Mouse (Mus musculus) ZHBTc4 (cell line): ENCODE measurements at regions not wholly inside any gene's neighbourhood (a gene's known extent, or its start where the extent isn't known, plus 50 kb on each side); places are given as distances from the start of the nearest gene placed in this dataset.

Experiments
- DNase-seq: peaks from one replicate; pipeline ENCODE4 v3.0.0-alpha.2; 2011; ENCODE audit warnings: low read depth, low spot score

DNA sequence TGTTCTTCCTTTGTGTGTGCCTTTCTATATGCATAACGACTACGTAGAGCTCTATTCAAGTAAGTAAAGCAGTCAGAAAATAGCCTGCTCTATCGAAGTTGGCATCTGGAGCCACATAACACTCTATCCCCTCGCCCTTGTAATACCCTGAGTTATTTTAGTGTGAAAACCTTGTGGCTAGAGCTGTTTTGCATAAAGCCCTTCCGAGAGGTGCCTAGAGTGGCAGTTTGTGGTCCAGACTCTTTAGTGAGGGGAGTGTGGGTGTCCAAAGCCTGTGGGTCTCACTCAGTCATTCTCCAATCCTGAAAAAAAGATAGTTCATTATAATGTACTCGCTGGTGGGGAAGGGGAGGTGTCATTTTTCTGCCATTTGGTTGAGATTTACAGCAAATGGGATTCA lies 855.2 kb upstream of the Car8 start:
- DNase-seq, result no peak

DNA sequence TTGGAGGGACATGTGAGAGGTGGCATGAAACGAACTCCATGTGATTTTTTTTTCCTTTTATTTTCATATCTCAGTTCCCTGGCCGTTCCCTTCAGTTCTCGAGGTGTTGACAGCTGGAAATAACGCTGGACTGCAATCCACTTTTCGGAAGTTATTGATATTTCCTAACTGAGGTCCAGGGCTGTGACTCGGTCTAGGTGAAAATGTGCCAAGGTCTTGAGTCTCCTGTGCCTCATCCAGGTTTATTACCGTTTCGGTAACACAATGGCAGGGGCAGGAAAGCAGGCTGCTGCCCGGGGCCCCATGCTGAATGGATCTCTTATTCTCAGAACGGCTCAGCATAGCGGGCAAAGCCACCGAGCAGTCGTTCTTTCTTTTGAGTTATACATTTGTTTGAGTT lies 844.7 kb upstream of the Car8 start:
- DNase-seq, result no peak

DNA sequence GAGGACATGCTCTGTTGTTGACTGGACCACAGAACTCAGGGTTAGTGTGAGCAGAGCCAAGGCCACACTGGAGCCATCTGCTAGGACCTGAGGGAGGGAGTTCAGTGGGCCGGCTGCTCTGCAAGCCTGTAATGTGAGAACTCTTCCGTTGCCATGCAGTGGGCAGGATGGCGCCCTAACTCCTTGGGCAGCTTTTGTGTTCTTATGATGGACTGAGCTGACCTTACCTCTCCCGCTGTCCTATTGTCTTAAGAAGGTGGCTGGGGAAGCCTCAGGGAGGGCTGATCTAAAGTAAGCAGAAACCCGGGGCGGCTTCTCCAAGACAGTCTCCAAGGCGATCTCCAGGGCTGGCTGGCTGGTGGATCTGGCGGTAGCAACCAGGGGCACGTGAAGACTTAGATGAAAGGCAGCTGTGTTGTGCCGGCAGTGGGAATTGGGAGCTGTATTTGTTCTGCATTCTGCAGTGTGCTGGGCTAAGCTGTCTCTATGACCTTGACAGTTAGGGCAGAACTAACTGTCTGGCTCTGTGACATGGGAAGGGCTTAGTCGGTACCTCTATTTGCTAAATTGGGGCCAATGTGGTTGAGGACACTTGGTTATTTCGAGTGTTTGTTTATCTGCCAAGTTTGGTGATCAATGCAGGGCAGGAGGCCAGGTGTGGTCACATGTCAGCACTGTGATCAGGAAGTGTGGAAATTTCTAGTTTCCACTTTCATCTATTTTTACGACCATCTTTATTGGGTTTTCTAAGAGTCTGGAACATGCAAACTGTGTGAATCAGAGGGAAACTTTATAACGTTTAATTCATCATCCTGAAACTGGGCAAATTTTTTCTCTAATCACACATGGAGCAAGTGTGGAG lies 843.1 kb upstream of the Car8 start:
- no peak for DNase-seq

DNA sequence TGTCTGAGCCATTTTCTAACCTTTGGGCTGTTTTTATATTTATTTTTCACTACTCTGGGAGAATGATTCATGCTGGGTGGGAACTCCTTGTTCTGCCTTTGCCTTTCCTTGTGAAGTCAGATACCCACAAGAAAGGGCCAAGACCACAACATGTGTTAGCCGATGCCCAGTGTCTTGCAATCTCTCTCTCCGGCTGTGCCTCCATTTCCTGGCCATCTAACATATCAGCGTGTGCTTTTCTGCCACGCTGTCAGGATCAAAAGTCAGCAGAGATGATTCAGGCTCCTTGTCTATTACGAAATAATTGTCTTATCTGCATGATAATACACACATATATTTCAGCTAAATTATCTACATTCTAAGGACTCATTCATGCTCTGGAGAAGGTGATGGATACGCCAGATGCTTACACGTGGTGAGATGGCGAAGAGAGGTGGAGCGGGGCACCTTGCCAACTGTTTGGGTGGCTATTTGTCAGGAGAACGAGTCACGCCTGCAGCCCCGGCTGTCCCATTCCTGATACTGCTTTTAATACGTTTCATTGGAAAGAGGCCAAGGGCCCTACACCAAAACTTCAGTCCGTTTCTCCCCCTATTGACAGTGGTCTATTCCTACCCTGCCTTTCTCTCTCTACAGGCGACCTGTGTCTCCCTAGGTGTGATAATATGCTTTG lies 842.1 kb upstream of the Car8 start:
- no peak for DNase-seq

DNA sequence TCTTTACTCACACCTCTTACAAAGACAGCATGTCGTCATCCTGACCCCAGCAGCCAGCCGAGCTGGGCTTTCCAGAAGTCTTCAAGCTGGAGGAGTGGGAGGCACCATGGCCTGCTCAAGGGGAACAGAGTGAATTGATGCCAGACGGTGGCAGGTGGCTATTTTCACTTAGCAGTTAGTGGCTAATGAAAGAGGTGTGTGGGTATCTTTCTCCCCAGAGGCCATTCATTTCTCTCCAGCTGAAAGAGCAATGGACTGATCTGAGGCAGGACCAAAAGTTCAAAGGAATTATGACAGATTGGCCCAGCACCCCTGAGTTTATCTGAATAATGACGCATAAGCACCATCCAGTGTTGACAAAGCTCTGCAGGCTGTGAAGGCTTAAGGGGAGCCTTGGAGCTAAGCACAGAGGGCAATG lies 841.0 kb upstream of the Car8 start:
- no peak for DNase-seq

DNA sequence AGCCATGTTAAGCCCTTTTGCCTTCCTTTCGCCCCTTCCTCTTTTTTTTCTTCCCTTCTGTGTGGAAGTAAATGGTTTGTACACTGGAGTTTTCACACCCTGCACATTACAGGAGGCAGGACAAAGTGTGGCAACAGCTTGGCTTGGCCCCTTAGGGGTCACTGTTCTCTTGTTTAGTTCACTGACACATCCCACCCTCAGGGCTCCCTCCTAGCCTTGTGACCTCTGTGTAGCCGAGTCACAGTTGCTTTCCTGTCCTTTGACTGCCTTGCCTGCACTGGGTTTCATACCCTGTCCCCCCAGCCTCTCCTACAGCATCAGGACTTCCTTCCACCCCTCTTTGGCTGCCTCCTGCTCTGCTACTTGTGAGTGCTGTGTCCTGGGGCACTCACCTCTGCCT lies 835.6 kb upstream of the Car8 start:
- no peak for DNase-seq

DNA sequence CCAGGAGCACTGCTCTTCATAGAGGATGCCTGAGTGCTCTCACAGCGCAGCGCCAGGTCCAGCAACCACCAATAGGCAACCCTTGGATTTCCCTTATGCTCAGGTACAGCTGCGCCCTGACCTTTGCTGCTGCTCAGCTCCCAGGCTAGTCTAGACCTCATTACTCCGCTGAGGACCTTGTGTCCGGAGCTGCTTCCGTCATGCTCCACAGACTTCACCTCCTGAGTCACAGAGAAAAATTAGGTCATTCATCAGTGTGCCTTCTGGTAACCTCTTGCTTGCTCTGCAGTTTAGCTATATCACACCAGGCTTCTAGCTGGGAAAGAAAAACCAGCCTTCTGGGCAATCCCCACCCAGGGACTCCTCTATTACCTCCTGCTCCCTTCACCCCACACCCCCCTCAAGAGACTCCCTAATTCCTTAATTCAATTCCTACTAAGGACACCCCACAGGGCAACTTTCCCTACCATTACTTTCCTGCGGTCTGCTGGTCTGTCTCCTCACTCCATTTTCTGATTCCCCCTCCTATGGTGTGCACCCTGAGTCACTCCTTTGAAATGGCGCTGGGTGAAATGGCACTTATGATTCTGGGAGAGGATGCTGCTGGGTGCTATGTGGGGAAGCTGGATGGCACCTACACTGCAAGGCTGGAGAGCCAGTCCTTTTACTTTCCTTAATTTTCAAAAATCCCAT lies 835.0 kb upstream of the Car8 start:
- DNase-seq, result no peak

DNA sequence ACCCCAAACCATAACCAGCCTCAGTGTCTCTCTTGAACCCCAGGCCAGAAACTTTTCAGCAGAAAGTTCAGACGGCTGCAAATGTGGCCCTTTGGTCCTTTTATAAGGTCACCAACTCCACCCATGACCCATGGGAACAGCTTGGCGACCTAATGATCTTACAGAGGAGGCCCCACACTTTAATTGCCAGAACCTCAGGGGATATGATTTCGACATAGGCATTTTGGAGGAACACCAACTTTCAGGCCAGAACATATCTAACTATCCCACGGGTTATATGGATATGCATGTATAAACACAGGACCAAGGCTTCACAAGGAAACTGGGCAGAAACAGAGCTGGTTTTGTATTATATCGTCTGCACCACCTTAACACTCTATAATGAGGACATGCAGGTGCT lies 833.5 kb upstream of the Car8 start:
- no peak for DNase-seq

DNA sequence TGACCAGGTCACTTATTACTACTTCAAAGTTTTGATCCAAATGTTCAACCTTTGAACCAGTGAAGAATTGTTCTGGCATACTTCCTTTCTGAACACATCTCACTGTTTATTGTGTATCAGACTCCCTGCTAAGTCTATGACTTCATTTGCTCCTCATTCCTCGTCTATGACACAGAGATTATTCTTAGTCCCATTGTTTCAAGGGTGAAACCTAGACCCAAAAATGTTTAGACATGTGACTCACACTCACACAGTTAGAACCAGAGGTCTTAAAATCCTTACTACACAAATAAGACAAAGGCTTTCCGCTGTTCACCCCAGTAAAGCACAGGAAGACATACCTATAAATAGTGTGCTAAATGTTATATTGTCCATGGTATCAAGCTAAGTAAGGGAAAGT lies 829.0 kb upstream of the Car8 start:
- DNase-seq, result no peak

DNA sequence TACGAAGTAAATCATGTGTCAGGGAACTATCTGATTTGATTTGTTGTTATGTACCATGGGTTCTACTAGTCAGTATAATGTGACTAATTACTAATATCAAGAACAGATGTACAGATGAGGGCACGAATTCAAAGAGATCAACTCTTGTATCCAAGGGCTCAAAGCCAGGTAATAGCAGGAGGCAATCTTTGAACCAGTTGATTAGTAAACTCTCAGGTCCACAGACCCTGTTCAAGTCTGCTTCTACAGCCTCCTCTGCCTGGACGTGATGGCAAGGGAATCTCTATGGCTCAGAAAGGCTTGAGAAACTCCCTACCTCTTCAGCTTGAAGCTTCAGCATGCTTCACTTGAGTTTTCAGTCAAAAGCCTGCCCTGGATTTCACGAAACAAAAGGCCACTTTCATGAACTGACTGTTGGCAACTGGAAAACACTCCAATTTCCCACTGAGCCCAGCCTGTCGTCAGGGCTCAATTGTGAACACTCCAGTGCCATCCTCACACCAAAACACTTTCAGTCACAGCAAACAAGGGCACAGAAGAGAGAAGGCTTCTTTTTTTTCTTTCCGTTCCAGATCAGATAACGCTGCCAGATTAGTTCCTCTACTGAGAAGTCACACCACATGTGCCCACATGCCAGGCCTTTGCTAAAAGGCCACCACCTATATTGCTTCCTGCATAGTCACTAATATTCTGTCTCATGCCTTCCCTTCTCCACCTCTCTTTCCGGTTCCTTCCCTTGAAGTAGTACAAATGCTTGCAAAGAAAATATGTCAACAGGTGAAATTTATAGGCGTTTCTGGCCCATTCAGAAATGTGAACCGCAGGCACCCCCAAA lies 827.4 kb upstream of the Car8 start:
- DNase-seq, result no peak

DNA sequence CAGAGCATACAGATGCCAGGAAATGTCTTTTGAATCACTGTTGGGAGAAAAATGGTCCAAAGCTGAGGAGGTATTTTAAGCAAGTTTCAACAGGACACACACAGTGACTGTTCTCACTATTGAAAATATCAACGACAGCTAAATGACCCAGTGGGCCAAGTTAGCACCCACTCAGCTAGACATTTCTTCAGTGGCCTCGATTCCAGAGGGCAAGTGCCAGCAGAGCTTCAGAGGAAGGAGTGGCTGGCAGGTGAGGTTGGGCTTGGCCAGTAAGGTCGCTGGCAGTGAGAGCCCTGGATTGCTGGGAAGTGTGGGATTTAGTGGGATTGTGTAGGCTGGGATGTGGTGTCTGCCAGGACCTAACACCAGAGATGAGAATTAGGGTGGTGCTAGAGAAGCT lies 823.1 kb upstream of the Car8 start:
- DNase-seq, result no peak

DNA sequence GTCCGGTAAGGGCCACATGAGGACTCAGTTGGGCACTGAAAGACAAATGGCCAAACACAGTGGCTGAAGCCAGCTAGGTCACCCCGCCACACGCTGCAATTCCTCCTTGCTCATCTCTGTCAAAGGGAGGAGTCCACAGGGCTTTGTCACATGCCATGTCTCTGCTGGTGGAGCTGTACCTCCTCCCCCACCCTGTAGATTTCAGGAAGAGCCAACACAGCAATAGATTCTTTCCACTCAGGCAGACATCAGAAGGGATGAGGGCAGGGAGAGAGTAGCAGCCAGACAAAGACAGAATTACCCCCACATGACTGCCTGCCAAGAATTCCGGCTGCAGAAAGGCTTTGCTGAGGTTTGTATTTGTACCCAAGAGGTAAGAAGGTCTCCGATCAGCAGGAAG lies 821.4 kb upstream of the Car8 start:
- no peak for DNase-seq

DNA sequence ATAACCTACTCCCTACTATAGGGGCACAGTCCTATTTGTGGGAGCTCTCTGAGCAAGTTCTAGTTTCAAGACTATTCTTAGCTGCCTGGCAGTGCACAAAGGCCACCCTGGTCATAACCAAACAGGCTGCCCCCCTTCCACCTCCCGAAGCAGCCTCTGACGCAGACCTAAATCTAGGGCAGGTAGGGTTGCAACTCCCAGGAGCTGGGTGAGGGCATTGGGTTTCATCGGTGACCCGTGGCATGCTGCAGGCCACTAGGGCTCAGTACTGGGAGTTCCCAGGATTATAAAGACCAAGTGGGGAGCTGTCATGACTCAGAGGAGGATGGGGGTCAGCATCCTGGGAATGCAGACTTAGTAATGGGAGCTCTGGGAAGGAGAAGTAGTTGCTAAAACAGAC lies 818.8 kb upstream of the Car8 start:
- no peak for DNase-seq

DNA sequence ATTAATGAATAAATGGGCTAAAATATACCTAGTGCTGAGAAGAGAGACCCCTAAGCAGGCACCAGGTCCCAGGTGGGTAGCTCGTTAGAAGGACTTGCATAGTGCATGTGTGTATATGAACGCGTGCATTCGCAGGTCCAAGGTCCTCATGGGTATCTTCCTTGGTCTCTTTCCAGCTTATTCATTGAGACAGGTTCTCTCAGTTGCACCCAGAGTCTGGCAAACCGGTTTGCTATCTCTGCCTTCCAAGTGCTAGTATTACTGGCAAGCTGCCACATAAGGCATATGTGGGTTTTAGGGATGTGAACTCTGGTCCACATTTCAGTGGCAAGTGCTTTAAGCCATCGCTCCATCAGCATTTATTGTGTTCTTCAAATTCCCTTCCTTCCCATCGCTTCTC lies 818.3 kb upstream of the Car8 start:
- no peak for DNase-seq

DNA sequence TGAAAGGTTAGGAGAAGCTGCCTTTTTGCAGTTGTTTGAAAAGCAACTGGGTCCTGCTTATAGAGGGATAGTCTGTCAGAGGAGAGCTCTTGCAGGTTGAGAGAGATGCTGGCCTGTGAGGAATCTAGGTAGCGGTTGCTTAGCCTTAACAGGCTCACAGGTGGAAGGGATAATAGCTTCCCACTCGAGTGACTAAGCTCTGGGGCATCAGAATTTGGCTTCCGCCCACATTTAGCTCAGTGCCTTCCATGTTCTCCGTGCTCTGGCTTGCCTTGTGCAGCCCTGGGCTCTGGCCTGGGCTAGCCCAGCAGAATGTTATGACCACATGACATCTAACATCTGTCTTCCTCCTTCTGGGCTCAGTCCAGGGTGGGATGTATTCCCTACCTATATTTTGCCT lies 817.0 kb upstream of the Car8 start:
- DNase-seq, result no peak

DNA sequence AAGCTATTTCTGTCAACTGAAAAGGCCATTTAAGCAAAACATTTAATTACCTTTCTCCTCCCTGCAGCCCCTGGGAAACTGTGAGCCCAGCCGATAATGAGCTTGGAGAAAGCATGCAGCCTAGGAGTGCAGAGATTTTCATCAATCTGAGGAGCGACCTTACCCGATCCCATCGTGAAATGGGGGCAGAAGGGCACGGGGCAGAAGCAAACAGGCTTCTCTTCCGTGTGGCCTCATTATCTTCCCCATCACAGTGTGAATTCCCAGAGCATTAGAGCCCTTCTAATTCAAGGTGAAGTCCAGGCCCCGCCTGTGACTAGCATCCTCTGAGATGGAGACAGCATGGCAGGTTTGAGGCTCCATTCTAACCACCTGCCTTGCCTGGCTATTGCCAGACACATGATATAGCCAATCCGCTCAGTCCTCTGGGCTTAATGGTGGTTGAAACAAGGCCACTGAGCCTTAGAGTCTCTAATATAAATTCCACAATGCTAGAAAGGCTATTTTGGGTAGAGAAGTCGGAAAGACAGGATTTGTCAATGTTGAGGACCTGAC lies 816.5 kb upstream of the Car8 start:
- no peak for DNase-seq

DNA sequence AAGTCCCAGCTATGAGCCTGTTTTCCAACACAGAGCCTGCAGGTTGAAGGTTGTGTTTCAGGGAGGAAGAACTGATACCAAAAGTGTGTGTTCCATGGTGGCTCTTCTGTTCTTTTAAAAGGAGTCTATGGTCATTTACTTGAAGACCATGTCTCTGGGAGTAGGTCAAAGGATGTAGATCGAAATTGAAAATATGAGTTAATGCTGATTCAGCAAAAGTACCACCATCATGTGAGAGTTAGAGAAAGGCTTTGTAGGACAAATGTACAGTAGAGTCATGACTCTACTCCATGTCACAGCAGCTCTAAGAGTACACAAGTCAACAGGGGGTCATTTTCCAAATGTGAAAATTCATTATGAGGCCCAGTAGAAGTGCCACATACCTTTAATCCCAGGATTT lies 810.0 kb upstream of the Car8 start:
- DNase-seq, result no peak

DNA sequence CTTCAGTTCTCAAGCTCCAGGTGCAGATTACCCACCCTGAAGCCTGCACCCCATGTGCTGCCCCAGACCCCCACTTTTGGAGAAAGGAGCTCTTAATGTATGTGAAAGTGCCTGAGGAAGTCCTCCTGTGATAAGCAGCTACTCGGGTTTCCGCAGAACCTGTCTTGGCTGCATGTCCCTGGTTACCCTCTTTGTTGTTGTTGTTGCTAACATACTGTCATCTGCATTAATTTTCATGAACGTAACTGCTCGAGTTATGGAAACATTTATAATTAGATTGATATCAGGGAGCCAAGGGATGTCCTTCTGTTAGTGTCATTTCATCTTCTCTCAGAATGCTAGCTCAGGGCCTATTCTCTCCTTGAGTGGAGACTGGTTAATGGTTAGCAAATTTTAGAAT lies 808.3 kb upstream of the Car8 start:
- no peak for DNase-seq

DNA sequence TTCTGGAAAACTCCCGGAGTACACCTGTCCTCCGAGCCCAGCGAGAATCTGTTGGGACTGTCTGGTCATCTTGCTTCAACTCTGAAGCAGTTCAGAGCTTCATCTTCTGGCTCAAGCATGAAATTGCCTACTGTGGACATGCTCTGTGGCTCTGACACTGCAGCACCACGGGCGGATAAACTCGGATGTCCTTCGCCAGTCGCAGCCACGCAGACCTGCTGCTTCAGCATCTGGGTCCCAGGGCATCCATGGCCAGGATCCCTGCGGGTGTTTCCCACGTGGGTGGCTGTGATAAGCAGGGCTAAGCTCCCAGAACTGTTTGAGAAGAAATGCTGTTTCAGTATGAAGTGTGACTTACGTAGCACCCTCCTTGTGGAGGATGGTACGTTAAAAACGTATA lies 807.6 kb upstream of the Car8 start:
- no peak for DNase-seq

DNA sequence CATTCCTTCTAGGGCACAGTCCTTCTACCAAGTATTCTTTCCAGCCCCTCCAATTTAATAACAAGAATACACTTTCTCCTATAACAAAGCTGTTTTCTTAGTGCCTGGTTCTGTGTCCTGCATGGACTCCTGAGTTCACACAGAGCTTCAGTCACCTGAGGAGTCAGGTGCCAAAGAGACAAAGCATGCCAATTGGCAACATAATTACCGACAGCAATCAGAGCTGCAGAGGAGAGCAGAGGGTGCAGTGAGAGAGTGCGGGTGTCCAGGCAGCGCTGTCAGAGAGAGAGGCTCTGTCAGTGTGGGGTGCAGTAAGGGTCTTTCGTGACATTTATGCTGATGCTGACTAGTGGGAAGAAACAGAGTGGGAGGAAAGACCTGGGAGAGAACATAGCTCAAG lies 807.2 kb upstream of the Car8 start:
- no peak for DNase-seq

DNA sequence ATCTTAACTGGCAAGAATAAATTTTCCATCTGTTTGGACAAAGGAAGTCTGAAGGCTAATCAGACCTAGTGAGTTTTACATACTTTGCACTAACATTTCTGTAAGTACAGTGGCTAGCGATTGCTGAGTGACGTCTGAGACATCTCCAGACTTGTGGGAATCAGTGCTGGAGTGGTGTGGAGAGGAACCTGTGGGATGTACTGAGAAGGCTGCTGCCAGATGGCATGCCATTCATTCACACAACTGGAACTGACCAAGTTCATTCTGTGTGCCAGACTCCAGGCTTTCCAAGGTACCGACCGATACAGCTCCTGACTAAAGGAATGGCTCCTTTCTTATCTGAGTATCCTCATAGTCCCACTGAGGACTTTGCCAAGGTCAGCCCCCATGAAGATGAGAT lies 797.2 kb upstream of the Car8 start:
- DNase-seq, result no peak

DNA sequence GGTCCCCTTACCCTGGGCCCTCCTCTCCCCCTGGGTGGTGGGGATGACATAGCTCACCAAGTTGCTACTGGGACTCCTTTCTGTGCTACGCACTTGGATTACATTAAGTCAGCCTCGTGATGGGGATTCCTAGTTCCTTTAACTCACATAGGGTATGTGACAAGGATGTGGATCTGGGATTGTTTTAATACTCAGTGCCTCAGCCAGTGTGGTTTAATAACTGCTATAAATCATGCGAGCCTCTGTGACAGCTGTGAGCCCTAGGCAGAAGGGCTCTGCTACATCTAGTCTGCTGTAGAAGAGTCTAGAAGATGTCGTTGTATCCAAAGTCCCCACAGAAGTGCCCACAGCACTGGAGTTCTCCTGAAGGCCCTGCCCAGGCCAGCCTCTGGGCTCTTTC lies 796.5 kb upstream of the Car8 start:
- no peak for DNase-seq
